Mouse (Mus musculus): ENCODE measurements around the gene Txn2. TPM values are rescaled to one million over a fixed set of nuclear protein-coding genes. Genes with fewer than 3 reads are reported as not detected.

Txn2 gene
- total RNA-seq, 2 experiments from 2014 or later, result 107 to 111 TPM

DNA sequence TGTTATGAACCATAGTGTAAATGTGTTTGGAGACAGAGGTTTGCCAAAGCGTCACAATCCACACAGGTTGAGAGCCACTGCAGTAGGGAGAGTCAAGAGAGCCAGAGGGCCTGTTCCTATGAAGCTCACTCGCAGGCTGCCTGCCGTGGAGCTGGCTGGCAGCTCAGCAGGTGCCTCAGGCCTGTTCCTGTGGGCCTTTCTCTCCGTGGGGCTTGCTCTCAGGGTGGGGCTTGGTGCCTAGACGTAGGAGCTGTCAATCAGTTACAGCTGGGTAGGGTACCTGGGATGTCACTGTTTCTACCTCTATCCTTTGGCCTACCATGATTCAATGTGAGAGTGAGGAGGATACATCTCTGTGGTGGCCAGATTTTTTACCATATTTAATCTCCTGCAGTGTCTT is 6.2 kb upstream of the Txn2 start:
- DNase-seq (ENCODE audit: low spot score in 2 of 2), result no peak

DNA sequence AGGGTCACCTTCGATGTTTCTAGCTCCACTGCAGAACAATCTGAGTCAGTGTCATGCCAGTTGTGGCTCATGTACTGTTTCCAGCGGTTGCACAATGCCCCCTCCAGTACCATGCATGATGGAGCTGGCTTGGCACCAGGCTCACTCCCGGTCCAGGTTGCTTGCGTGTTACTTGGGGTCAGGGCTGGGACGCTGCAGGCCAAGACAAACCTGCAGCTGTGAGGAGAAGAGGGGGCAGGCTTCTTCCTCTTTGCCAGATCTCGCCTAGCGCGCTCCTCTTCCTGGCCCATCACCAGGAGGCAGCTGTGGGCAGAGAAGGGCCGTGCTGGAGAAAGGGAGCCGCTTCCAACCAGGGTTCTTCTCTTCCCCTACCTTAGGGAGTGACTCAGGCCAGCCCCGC is 5.5 kb upstream of the Txn2 start:
- DNase-seq (ENCODE audit: low spot score in 2 of 2), result peak in 1 of 2 experiments; percentile 41

DNA sequence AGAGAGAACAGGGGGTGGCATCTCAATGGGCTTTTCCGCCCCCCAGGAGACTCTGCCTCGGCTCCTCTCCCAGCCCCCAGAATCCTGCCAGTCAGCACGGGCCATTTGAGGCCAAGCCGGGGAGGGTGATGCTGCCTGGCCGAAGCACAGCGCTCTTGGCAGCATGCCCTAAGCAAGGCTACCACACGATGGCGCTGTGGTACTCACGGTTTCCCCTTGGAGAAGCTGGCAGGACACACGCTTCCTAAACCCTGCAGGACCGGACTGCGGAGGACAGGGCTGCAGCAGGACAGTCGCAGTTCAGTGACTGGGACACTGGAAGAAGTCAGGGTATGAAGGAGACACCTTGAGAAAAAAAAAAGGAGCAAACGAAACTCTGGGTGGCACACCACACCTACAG is 5.0 kb upstream of the Txn2 start:
- DNase-seq (ENCODE audit: low spot score in 2 of 2), result peak; percentile 100

DNA sequence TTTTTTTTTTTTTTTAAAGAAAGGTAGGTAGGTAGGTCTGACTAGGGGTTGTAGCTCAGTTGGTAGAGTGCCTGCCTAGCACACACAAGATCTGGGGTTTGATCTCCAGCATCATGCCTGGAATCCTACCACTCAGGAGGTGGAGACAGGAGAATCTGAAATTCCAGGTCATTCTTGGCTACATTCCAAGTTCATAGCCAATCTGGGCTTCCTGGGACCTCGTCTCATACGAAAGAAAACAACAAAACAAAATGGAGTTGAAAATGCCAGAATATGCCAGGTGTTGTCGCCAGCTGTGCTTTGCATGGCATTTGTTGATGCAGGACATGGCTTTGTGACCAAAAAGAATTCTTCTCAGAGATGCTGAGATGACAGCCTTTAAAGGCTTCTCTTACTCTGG is 4.4 kb upstream of the Txn2 start:
- DNase-seq (ENCODE audit: low spot score in 2 of 2), result no peak

DNA sequence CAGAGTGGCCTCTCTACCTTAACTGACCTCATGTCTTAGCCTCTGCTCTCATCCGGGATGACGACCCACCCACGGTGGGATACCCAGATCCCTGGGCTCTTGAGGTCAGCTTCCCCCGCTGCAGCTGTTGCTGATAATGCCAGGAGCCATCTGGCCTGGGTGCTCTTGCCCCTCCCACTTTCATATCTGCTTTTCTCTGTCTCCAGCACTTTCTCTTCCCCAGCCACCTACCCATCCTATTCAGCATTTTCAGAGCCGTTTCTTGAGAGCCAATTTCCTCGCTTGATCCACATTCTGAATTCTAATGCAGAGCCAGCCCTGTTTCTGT is 2.8 kb upstream of the Txn2 start:
- no peak for DNase-seq (ENCODE audit: low spot score in 2 of 2)

DNA sequence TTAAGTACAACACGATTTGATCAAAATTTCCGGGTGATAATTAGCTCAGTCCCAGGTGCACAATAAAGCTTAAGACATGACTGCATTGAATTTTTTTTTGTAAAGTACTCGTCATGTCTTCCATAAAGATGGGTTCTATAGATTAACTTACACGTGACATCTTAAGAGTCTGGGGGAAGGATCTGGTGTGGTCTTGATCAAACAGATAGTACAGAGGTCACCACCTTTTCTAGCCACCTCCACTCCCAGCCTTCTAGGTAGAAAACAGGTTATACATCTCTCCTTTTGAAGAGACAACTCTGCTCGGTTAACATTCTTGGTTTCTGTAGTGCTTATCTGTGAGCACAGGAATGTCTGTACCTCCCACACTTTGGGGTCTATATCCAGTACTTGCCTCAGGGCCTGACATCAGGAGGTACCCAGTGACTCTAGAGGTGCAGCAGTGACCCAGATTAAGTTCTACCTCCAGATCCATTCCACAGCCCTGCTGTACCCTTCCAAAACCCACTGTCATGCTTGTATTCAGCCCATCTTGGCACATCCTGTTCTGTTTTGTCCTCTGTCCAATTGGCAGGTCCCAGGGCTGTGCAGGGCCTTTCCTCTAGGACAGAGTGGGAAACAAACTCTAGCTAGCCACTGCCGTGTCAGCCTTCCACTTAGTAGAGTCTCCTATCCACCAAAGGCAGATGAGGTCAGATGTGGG is 2.3 kb upstream of the Txn2 start:
- no peak for DNase-seq (ENCODE audit: low spot score in 2 of 2)

DNA sequence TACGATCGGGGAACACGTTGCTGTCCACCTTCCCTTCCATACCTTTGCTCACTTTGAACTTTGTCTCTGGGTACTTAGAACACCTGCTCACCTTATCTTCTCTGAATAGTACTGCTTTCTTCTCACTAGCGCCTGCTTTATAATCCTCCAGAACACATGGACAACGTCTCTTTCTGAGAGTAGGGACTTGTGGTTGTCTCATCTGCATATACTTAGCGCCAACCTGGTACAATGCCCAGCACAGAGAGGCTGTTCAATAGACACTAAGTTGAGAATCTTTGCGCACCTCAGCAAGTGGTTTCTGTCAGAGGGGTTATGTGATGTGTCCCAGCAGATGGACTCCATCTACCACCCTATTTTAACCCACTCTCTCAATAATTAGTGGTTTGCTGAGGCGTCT is 998 bp upstream of the Txn2 start:
- DNase-seq (ENCODE audit: low spot score in 2 of 2), result no peak

DNA sequence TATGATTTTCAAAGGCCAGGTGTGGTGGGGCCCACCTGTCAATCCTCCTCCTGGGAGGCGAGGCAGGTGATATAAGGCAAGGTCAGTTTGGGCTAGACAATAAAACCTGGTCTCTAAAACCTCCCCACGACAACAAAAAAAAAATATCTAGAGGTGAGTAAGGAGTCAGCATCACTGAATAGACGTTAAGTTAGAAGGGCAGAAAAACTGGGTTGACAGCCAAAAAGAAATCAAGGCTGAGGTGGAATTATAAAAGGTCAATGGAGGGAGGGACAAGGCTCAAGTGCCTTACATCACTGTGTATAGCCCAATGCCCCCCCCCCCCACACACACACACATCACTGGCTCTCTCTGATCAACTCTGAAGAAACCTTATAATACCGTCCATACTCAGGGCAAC is 715 bp downstream of the Txn2 start:
- no peak for DNase-seq (ENCODE audit: low spot score in 2 of 2)

DNA sequence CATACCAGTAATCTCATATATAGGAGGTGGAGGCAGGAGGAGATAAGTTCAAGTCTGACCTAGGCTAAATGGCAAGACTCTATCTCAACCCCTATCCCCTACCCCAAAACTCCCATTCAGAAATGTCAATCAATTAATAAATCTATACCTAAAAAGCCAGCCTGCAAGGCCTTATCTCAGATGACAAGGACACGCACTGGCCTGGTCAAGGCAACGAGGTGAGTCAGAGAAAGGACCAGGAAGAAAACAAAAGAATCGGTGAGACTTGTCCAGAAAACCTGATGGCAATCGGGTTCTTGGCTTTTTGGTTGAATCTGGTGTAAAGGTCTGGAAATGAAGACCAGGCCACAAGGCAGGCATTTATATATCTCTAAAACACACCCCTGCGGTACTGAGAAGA is 1.9 kb downstream of the Txn2 start:
- DNase-seq (ENCODE audit: low spot score in 2 of 2), result no peak

DNA sequence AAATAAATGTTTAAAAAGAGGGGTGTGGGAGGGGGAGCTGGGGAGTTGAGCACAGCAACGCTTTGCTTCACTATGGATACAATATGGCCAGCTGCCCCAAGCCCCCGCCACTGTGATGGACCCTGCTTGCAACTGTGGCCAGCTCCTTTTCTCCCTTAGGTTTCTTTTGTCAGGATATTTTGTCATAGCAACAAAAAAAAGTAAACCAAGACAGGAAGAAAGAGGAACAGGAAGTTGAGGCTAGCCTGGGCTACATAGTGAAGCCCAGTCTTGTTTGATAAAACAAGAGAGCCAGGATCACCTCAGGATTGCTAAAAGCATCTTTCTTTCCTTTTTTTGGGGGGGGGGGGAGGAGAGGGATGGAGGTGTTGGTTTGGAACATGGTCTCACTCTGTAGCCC is 3.6 kb downstream of the Txn2 start:
- no peak for DNase-seq (ENCODE audit: low spot score in 2 of 2)

DNA sequence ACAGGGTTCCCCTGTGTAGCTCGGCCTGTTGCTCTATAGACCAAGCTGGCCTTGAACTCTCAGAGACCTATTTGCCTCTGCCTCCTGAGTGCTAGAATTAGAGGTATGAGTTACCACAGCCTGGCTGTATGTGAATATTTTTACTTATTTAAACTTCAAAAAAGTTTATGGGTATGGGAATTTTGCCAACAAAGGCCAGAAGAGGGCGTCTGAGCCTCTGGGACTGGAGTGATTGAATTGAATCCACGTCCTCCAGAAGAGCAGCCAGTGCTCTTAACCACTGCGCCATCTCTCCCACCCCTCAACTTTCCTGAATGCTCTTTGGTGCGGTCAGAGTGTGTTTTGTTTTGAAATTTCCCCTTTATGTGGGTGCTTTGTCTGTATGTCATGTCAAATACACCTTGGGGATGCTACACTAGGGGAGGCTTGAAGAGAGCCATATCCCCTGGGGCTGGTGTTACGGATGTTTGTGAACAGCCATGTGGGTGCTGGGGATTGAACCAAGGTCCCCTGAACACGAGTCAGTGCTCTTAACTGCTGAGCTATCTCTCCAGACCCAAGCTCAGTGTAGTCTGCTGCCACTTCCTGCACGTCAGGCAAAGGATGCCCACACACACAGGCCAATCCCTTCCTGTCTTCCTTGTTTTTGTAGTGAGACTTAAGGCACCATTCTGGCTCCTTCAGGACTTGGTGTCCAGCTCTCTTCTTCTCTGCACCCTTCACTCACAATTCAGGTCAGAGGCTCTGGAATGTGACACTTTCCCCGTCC is 5.4 kb downstream of the Txn2 start:
- DNase-seq (ENCODE audit: low spot score in 2 of 2), result no peak

DNA sequence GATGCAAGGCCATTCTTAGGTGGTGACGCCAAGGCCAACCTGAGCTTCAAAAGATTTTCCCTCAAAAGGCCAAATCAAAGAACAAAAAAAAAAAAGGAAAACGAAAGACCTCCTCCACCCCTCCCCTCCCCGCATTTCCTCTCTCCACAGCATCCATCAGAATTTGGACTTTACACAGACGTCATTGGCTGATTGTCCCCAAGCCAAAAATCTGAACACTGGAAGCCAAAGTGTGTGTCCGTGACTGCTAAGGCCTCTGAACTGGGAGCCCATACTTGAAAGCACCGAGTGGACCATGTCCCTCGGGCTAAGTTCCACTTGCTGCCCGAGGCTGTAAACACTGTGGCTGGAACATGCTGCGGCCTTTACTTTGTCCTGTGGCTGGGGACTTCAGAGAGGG is 6.1 kb downstream of the Txn2 start:
- no peak for DNase-seq (ENCODE audit: low spot score in 2 of 2)

DNA sequence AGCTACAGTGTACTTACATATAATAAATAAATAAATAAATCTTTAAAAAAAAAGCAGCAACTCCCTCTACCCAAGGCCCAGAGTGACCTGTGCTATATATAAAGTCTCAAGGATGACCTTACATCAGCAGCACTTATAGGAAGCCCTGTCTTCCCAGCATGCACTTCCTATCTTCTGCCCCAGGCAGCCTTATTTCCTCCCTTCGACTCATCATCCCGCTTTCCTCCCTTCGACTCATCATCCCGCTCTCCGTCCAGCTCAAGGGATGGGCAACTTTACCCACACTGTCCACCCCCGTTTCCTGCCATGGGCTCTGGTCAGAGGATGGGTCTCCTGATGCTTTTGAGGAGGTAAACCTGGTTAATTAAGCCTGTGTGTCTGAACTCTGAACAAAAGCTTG is 7.2 kb downstream of the Txn2 start:
- DNase-seq (ENCODE audit: low spot score in 2 of 2), result no peak

DNA sequence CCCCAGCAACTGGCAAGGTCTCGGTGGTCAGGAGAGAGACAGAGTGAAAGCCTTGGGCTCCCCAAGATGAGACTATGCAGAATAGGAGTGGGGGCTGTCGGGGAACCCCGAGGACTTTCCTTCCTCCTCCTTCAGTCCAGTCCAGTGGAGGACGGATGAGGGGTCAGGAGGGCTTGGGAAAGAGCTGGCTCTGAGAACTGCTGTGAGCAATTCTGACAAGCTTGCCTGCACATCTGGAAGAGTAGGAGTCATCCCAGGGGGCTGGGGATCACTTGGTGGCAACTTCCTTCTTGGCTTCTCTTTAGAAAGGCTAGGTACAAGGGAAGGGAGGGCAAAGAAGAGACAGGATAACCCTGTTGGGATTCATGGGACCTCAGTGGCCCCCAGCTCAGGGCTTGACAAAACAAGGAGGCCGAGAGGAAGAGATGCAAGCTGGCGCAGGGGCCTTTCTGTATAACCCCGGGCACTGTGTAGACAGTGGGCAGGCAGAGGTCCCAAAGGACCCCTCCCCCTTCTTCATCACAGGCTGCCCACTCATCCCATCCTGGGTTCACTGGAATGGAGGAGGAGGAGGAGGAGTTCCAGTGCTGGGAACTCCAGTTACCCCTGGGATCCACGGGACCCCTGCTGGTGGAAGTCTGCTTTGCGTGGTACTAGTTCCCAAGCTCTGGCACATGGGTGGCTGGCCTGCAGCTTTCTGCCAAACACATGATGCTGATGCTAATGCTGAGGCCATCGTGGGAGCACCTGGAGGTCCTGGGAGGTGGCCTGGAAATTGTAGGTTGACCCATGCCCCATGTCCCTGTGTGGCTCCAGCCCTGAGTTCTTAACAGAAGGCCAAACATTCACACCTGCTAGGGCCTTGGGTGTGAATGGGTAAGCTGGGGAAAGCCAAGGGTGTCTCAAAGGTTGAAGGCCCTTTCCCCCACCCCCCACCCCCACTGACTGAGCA is 8.0 kb downstream of the Txn2 start:
- no peak for DNase-seq (ENCODE audit: low spot score in 2 of 2)

DNA sequence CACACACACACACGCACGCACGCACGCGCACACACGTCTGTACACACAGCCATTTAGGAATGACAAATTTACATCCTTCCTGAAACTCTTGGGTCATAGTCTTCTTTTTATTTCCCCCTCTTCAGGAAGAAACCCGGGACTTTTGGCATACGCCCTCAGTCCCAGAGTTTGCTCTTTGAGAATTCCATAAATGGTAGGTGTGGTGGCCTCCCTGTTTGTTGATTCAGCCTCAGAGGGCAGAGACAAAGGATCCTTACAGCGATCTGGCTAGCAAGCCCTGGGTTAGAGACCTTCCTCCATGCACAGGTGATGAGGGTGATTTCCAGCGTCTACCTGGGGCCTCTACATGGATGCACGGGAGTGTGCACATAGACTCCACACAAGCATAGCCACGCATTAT is 9.4 kb downstream of the Txn2 start:
- no peak for DNase-seq (ENCODE audit: low spot score in 2 of 2)

DNA sequence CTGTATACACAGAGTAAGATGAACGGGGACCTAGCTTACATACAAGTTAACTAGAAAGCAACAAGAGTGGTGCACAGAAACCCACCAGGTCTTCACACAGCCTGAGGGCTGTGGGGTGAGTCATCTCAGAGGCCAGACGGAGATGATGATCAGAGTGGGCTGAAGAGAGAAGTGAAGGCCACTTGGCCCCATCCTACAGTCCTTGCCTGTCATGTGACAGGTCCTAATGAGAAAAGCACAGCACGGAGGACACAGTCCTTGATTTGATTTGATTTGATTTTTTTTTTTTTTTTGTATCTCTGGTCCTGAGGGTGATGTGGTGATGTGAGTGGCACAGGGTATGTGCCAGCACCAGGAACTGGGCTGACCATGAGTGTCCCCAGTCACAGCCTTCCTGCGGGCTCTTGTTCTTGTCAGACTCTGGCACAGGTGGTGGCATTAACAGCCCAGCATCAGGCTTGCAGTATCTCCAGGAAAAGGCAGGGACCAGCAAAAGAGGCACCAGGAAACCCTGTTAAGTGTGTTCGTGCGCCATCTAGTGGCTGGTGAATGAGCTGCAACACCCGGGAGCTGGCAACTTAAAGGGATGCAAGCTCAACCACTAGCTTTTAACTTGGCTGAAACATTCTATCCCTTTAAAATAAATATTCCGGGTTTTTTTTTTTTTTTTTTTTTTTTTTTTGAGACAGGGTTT is 11.8 kb downstream of the Txn2 start:
- DNase-seq (ENCODE audit: low spot score in 2 of 2), result peak; percentile 95 to 96

DNA sequence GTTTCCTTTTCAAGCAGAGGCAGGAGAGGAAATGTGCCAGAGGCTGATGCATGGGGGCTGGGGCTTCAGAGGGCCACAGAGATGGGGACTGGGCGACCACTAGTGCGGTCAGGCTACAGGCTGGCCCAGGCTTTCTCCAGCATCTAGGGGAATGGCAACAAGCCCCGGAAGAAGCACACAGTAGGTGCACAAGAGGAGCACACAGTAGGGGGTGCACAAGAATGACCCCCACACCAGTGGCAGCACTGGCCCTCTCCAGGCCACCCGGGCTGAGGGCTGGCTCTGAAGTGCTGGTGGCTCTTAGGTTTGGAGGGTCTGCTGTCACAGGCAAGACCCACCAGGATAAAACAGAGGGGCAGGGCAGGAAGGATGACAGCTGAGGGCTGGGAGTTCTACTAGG is 13.5 kb downstream of the Txn2 start:
- no peak for DNase-seq (ENCODE audit: low spot score in 2 of 2)

DNA sequence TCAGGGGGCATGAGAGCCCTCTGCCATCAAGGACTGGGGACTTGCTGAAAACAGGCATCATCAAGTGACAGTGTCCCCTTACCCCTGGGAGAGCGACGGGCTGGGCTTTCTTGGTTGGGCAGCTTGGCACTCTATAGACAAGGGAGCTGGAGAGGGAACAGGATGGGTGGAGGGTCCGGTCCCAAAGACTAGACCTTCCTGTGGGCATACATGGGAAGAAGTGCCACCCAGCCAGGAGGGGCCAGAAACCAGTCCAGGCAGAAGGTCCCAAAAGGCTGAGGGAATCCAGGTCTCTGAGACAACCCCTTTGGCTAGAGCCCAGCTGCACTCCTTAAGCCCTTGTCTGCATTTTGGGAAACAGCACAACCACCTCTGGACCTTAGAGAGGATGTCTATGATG is 14.3 kb downstream of the Txn2 start:
- no peak for DNase-seq (ENCODE audit: low spot score in 2 of 2)

DNA sequence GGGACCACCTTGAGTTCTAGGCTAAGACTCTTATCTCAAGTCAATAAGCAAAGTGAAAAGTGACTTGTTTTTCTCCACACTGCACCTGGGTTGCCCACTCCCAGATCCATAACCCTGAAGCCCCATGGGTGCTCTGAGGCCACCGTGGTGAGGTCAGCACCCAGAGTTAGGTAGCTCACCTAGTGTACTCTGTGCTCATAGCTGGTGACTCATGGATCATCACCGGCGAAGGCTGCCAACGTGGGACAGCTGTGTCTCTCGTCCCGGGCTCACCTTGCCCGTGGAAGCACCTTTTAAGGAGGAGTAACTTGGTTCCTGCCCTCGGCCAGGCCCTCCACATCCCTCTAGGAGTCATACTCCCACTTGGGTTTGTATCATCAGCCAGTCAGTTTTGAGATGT is 15.8 kb downstream of the Txn2 start:
- DNase-seq (ENCODE audit: low spot score in 2 of 2), result no peak

DNA sequence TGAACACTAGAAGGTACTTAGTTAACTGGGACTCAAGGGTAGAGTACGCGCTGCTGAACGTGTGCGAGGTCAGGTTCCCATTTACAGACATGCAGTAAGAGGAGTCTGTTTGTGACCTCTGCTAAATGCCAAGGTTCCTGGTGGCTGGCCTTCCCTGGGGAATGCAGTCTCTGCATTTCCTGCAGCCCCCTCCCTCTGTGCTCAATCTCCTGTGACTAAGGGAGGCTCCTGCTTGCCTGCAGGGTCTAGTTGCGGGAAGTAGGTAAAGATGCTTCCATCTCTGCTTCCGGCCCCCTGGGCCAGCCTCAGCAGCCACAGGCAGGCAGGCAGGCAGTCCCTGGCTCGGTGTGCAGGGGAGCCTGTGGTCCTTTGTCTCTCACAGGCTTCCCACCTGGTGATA is 16.2 kb downstream of the Txn2 start:
- DNase-seq (ENCODE audit: low spot score in 2 of 2), result no peak

DNA sequence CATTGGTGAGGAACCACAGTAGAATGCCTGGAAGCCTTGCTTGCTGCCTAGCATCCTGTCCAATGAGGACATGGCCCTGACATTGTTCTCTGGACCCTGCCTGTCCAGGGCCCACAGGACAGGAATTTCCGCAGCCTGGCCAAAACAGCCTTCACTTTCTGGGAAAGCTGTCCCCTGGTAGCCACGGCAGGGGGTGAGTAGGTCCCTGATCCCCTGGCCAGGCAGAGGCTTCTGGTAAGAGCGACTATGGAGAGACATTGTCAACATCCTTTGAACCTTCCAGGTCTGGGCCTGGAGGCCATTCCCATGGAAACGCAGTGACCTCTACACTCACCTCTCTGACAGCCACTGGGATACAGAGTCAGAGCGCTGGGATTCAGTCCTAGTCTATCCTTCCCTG is 16.8 kb downstream of the Txn2 start:
- DNase-seq (ENCODE audit: low spot score in 2 of 2), result no peak

DNA sequence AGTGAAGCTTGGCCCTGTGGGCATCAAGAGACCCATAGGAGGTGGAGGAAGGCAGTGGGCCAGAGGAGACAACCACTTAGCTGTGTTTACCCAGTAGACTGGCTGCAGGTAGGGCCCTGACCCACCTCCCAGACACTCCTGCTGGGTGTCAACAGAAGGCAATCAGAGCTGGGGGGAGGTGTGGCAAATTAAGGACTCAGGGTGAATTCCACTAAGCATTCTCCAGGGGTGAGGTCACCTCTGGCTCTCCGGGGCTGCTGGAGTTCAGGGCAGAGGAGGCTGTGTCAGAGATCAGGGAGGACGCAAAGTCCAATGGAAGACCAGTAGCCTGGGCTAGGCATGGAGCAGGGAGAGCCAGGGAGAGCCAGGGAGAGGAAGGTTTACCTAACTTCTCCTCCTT is 17.7 kb downstream of the Txn2 start:
- no peak for DNase-seq (ENCODE audit: low spot score in 2 of 2)
